Mouse (Mus musculus): ENCODE data around the gene Stx18. TPM values are rescaled to one million over a fixed set of nuclear protein-coding genes. Genes with fewer than 3 reads are reported as not detected.
A peak's percentile ranks its signal among the peaks of the same experiment; 100 is the strongest.

Gene Stx18
- total and polyA plus RNA-seq, 2 experiments from 2014 or later: 14.0 to 24.4 TPM

DNA sequence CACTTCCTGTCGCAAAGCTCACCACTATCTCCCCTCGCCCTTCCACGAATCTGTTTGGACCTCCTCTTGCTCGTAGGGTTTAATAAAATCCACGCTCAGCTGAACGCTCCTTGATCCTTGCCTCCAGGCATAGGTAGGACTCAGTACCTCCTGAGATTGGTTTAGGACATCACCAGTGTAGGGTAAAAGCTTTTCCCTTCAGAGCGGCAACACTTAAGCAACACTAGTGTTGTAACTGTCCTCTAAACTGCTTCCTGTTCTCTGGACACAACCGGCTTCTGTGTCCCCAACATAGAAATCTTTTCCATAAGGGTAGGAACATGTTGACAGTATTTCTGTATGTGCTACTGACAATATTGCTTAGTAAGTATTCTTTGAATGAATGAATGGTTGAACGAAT lies 1.3 kb downstream of the Stx18 start:
- Histone ChIP-seq H3K4me3 (ENCODE audit: low read depth, low read length) (peak overlapping the region; percentile 59), H3K9ac (replicated peaks; ENCODE audit: low read length, poor library complexity, severe bottlenecking) (peak overlapping the region; percentile 75), H3K36me3 (ENCODE audit: insufficient read depth, low read length) (no peaks in the 10 kb centered on the region), H3K4me2 (ENCODE audit: low read depth, low read length, poor library complexity, severe bottlenecking) (peak overlapping the region; percentile 73), H3K27ac (ENCODE audit: low read depth, low read length) (peak overlapping the region; percentile 76; the same call in 1 of the 2 replicates), H3K27me3 (ENCODE audit: insufficient read depth, low read length) (no peaks in the 10 kb centered on the region), H3K4me1 (ENCODE audit: insufficient read depth, low read length) (no peaks in the 10 kb centered on the region; the same call in 1 of the 2 replicates), H3K9me3 (ENCODE audit: low read length) (no peaks in the 10 kb centered on the region)
- 26% methylated on average over 9 of the region's 9 CpGs for WGBS
- ATAC-seq (ENCODE audit: low FRiP score): peak; percentile 12; the same call in 1 of the 2 replicates
- DNase-seq (ENCODE audit: low spot score): no peak
- TF ChIP-seq CTCF (IDR thresholded peaks at IDR 0.05): no peak

DNA sequence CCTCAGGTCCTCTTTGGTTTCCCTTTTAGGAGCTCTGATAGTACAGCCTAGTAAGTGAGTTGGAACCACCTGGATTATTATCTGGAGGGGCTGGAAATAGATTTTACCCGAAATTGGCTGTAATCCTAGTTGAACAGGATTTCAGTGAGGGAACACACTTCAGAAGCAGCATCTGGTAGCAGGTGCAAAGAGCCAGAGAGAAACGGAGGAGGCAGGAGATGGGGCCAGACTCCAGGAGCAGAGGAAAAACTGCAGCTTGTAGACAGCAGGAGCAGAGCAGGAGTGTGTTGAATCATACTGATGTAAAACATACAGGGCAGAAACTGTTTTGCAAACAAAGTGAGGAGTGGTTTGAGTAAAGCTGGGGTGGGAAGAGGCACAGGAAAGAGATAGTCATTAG lies 6.4 kb downstream of the Stx18 start:
- H3K4me3 ChIP-seq (ENCODE audit: low read depth, low read length): no peak overlapping the region
- DNase-seq (ENCODE audit: low spot score): no peak

DNA sequence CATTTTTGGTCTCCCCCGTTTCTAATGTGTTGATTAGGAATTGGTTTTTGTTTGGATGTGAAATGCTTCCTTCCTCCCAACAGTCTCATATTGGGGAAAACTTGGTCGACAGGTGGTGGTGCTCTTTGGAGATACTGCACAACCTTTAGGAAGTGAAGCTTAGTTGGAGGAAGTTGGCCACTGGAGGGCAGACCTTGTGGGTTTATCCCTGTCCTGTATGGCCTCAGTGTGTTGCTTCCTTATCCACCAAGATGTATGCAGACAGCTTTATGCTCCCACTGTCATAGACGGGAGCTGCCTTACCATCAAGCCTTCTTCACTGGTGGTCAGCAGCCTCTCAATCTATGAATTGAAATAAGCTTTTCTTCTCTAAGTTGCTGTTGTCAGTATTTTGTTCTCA lies 9.6 kb downstream of the Stx18 start:
- H3K4me1 ChIP-seq (ENCODE audit: insufficient read depth, low read length): no peaks in the 10 kb centered on the region
- H3K4me3 ChIP-seq (ENCODE audit: low read depth, low read length): no peak overlapping the region
- H3K36me3 ChIP-seq (ENCODE audit: insufficient read depth, low read length): no peaks in the 10 kb centered on the region
- WGBS: 48% methylated on average over 3 of the region's 3 CpGs
- no peaks in the 10 kb centered on the region for H3K9me3 ChIP-seq (ENCODE audit: low read length)
- H3K27me3 ChIP-seq (ENCODE audit: insufficient read depth, low read length): no peaks in the 10 kb centered on the region
- no peak overlapping the region for H3K4me2 ChIP-seq (ENCODE audit: low read depth, low read length, poor library complexity, severe bottlenecking)
- H3K9ac ChIP-seq (replicated peaks; ENCODE audit: low read length, poor library complexity, severe bottlenecking): no peak overlapping the region
- no peak overlapping the region for H3K27ac ChIP-seq (ENCODE audit: low read depth, low read length)
- DNase-seq (ENCODE audit: low spot score) (no peak), ATAC-seq (ENCODE audit: low FRiP score) (no peak)
- TF ChIP-seq CTCF (IDR thresholded peaks at IDR 0.05): peak; percentile 39

More for the DNA sequence above, 6.4 kb downstream of the Stx18 start:
- H3K9ac ChIP-seq (replicated peaks; ENCODE audit: low read length, poor library complexity, severe bottlenecking): no peak overlapping the region
- no peak for TF ChIP-seq CTCF (IDR thresholded peaks at IDR 0.05)
- no peak overlapping the region for H3K4me2 ChIP-seq (ENCODE audit: low read depth, low read length, poor library complexity, severe bottlenecking)
- no peaks in the 10 kb centered on the region; the same call in 1 of the 2 replicates for H3K4me1 ChIP-seq (ENCODE audit: insufficient read depth, low read length)
- H3K9me3 ChIP-seq (ENCODE audit: low read length): no peaks in the 10 kb centered on the region
- WGBS: 63% methylated on average over 2 of the region's 2 CpGs
- no peak overlapping the region for H3K27ac ChIP-seq (ENCODE audit: low read depth, low read length)
- no peaks in the 10 kb centered on the region for H3K27me3 ChIP-seq (ENCODE audit: insufficient read depth, low read length)
- no peak for ATAC-seq (ENCODE audit: low FRiP score)
- H3K36me3 ChIP-seq (ENCODE audit: insufficient read depth, low read length): no peaks in the 10 kb centered on the region

DNA sequence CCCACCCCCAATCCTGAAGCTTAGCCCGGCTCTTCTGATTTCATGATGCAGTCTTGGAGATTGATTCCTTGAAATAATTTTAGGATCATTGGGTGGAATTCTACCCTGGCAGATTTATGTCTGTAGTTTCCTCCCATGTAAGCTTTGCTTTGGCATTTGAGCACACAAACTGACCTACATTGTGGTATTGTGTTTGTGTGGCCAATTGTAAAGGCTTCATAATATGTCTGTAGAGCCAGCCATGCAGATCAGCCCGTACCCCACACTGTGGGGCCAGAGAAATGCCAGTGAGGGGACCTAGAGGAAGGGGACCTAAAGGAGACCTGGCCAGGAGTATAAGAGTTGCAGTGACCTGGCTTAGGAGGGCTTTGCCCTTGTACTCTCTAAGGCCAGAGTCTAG lies 22.5 kb downstream of the Stx18 start:
- no peak overlapping the region for H3K9ac ChIP-seq (replicated peaks; ENCODE audit: low read length, poor library complexity, severe bottlenecking)
- no peak overlapping the region for H3K4me3 ChIP-seq (ENCODE audit: low read depth, low read length)
- no peak for DNase-seq (ENCODE audit: low spot score)
- no peaks in the 10 kb centered on the region for H3K36me3 ChIP-seq (ENCODE audit: insufficient read depth, low read length)
- H3K9me3 ChIP-seq (ENCODE audit: low read length): no peaks in the 10 kb centered on the region
- ATAC-seq (ENCODE audit: low FRiP score): no peak
- 21% methylated on average over 2 of the region's 2 CpGs for whole genome bisulfite sequencing
- H3K4me1 ChIP-seq (ENCODE audit: insufficient read depth, low read length): no peaks in the 10 kb centered on the region
- no peak overlapping the region for H3K27ac ChIP-seq (ENCODE audit: low read depth, low read length)
- H3K27me3 ChIP-seq (ENCODE audit: insufficient read depth, low read length): no peaks in the 10 kb centered on the region
- H3K4me2 ChIP-seq (ENCODE audit: low read depth, low read length, poor library complexity, severe bottlenecking): no peak overlapping the region
- no peak for TF ChIP-seq CTCF (IDR thresholded peaks at IDR 0.05)

DNA sequence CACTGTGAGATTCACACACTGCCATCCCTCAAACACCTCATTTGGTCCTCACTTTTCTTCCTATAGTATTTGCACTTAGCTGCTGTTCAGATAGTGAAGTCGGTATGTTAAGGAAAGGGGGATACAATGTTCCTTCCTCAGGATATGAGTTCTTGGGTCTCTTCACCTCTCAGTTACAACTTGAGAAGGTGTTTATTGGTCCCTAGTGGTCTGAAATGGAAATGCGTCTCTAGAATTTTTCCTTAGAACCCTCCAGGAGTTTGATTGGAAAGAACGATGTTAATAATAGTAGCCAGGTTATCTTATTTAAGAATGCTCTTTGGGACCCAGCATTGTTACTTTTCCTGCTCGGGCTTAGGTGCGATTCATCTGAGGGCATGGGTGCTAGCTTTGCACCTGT lies 24.2 kb downstream of the Stx18 start:
- no peaks in the 10 kb centered on the region for H3K27me3 ChIP-seq (ENCODE audit: insufficient read depth, low read length)
- no peak overlapping the region for H3K4me2 ChIP-seq (ENCODE audit: low read depth, low read length, poor library complexity, severe bottlenecking)
- no peaks in the 10 kb centered on the region for H3K9me3 ChIP-seq (ENCODE audit: low read length)
- peak; percentile 65 for TF ChIP-seq CTCF (IDR thresholded peaks at IDR 0.05)
- 22% methylated on average over 5 of the region's 5 CpGs for WGBS
- H3K4me3 ChIP-seq (ENCODE audit: low read depth, low read length): no peak overlapping the region
- no peak overlapping the region for H3K9ac ChIP-seq (replicated peaks; ENCODE audit: low read length, poor library complexity, severe bottlenecking)
- ATAC-seq (ENCODE audit: low FRiP score): no peak
- H3K27ac ChIP-seq (ENCODE audit: low read depth, low read length): no peak overlapping the region
- H3K4me1 ChIP-seq (ENCODE audit: insufficient read depth, low read length): no peaks in the 10 kb centered on the region
- H3K36me3 ChIP-seq (ENCODE audit: insufficient read depth, low read length): no peaks in the 10 kb centered on the region
- peak; percentile 52 for DNase-seq (ENCODE audit: low spot score)

DNA sequence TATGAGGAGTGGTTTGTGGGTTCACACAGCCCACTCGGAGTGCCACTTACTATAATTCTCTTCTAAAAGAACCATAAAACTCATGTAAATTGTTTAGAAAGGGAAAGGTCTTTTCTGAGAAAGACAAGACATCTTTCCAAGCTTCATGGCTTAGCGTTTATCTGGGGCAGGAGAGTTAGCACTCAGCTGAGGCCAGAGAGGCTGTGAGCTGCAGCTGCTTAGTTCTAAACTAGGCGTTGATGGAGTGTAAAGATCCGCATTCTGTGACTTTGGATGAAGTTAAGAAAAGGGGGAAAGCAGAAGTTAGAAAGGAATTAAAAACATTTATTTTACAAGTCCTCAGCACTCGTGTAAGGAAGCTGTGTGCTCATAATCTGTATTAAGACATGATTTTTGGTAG lies 24.8 kb downstream of the Stx18 start:
- WGBS: 74% methylated on average over 5 of the region's 5 CpGs

More for the DNA sequence above, 24.8 kb downstream of the Stx18 start:
- Histone ChIP-seq H3K4me2 (ENCODE audit: low read depth, low read length, poor library complexity, severe bottlenecking) (no peak overlapping the region), H3K9ac (replicated peaks; ENCODE audit: low read length, poor library complexity, severe bottlenecking) (no peak overlapping the region), H3K9me3 (ENCODE audit: low read length) (no peaks in the 10 kb centered on the region), H3K27ac (ENCODE audit: low read depth, low read length) (no peak overlapping the region), H3K27me3 (ENCODE audit: insufficient read depth, low read length) (no peaks in the 10 kb centered on the region), H3K4me1 (ENCODE audit: insufficient read depth, low read length) (no peaks in the 10 kb centered on the region), H3K4me3 (ENCODE audit: low read depth, low read length) (no peak overlapping the region), H3K36me3 (ENCODE audit: insufficient read depth, low read length) (no peaks in the 10 kb centered on the region)
- no peak for TF ChIP-seq CTCF (IDR thresholded peaks at IDR 0.05)
- DNase-seq (ENCODE audit: low spot score): no peak
- no peak for ATAC-seq (ENCODE audit: low FRiP score)
